Mouse (Mus musculus): ENCODE data around the gene Gm10310. TPM values are rescaled to one million over a fixed set of nuclear protein-coding genes. Genes with fewer than 3 reads are reported as not detected.
"Not testable (repeated sequence)": the region's sequence is repeated elsewhere in the genome, so short reads cannot be mapped to it uniquely, and the experiment has no call there.

Gm10310 gene
- polyA plus RNA-seq, 1 experiment from 2014 or later: not detected

DNA sequence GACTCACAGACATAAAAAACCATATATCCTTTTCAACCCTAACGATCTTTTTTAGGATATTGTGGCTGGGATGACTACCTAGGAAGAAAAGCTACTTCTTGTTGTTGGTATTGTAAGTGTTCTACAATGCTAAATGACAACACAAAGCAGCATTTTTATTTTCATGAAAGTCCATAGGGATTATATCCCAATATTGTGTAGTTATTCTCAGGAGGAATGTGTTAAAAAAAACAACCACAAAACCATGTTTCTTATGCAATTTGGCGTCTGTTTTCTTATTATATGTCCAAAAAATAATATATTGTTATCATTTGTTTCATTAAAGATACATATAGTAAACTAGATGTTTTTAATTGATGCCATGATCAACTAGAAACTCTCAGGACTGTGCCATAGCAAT, 17.7 kb downstream of the Gm10310 start, which contains the start of gene Olfr819:
Olfr819 (minus strand) TSS at position 101 of the 400 bp plus-strand sequence.
- H3K27ac ChIP-seq (replicated peaks in 1 of 2; ENCODE audit: control insufficient read depth in 1 of 2, insufficient read depth in 1 of 2, low read depth in 2 of 2, low read length in 2 of 2); H3K9me3 ChIP-seq (ENCODE audit: control insufficient read depth, low read length); H3K4me1 ChIP-seq (ENCODE audit: control insufficient read depth in 2 of 2, insufficient read depth in 2 of 2, low read length in 2 of 2); H3K36me3 ChIP-seq (ENCODE audit: control insufficient read depth, insufficient read depth, low read length); H3K9ac ChIP-seq (ENCODE audit: low read length); ATAC-seq (ENCODE audit: insufficient number of reproducible peaks, insufficient read depth, low FRiP score, low read depth); H3K4me2 ChIP-seq (ENCODE audit: low read length); H3K27me3 ChIP-seq (ENCODE audit: control insufficient read depth, insufficient read depth, low read length); H3K4me3 ChIP-seq (ENCODE audit: control insufficient read depth in 1 of 2, insufficient read depth in 1 of 2, low read depth in 1 of 2, low read length in 2 of 2): not testable (repeated sequence)
- 68% methylated on average over 2 of the region's 2 CpGs for WGBS

DNA sequence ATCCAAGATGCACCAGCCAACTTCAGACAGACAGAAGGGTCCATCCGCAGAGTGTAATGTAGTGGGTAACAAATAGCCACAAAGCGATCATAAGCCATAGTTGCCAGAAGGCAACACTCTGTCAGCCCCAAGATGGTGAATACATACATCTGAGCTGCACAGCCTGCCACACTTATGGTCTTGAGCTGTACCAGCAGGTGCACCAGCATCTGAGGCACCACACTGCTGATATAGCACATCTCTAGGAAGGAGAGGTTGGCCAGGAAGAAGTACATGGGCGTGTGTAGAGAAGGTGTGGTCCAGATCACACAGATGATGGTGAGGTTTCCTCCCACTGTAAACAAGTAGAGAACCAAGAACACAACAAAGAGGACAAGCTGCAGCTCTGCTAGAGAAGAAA, 18.6 kb downstream of the Gm10310 start:
- 100% methylated on average over 2 of the region's 3 CpGs for WGBS
- not testable (repeated sequence) for H3K27ac ChIP-seq (replicated peaks in 1 of 2; ENCODE audit: control insufficient read depth in 1 of 2, insufficient read depth in 1 of 2, low read depth in 2 of 2, low read length in 2 of 2); H3K4me2 ChIP-seq (ENCODE audit: low read length); H3K9me3 ChIP-seq (ENCODE audit: control insufficient read depth, low read length); H3K27me3 ChIP-seq (ENCODE audit: control insufficient read depth, insufficient read depth, low read length); H3K4me1 ChIP-seq (ENCODE audit: control insufficient read depth in 2 of 2, insufficient read depth in 2 of 2, low read length in 2 of 2); ATAC-seq (ENCODE audit: insufficient number of reproducible peaks, insufficient read depth, low FRiP score, low read depth); H3K9ac ChIP-seq (ENCODE audit: low read length); H3K36me3 ChIP-seq (ENCODE audit: control insufficient read depth, insufficient read depth, low read length); H3K4me3 ChIP-seq (ENCODE audit: control insufficient read depth in 1 of 2, insufficient read depth in 1 of 2, low read depth in 1 of 2, low read length in 2 of 2)

- no peak within 1 kb of the TSS for H3K27ac ChIP-seq (replicated peaks in 1 of 2; ENCODE audit: control insufficient read depth in 1 of 2, insufficient read depth in 1 of 2, low read depth in 2 of 2, low read length in 2 of 2)
- 89% methylated on average over 2 of the region's 2 CpGs for WGBS
- no peaks in the 10 kb centered on the region for H3K4me1 ChIP-seq (ENCODE audit: control insufficient read depth in 2 of 2, insufficient read depth in 2 of 2, low read length in 2 of 2)
- H3K9me3 ChIP-seq (ENCODE audit: control insufficient read depth, low read length): no peaks in the 10 kb centered on the region
- H3K4me2 ChIP-seq (ENCODE audit: low read length): no peak within 1 kb of the TSS
- ATAC-seq (ENCODE audit: insufficient number of reproducible peaks, insufficient read depth, low FRiP score, low read depth): no peak
- H3K4me3 ChIP-seq (ENCODE audit: control insufficient read depth in 1 of 2, insufficient read depth in 1 of 2, low read depth in 1 of 2, low read length in 2 of 2): no peak within 1 kb of the TSS
- no peak within 1 kb of the TSS for H3K9ac ChIP-seq (ENCODE audit: low read length)
- H3K36me3 ChIP-seq (ENCODE audit: control insufficient read depth, insufficient read depth, low read length): no peaks in the 10 kb centered on the region
- H3K27me3 ChIP-seq (ENCODE audit: control insufficient read depth, insufficient read depth, low read length): no peaks in the 10 kb centered on the region
Observed at GRCm38 (mm10) chr10:129949000-129949399, 35.9 kb downstream of the Gm10310 start, which contains the start of gene Olfr818. Olfr818 (minus strand) TSS chr10:129949100.

Other genes starting within 250 kb of the Gm10310 start
- gene Olfr806, start 243.1 kb downstream of the Gm10310 start, polyA plus RNA-seq (2014; fragmentation: Nextera tagmentation; extraction: Ambion mirVana): not detected in 2 replicates
- not detected in 2 replicates for gene Olfr807, start 227.3 kb downstream of the Gm10310 start, polyA plus RNA-seq (2014; fragmentation: Nextera tagmentation; extraction: Ambion mirVana)
- not detected in 2 replicates for gene Olfr808, start 219.6 kb downstream of the Gm10310 start, polyA plus RNA-seq (2014; fragmentation: Nextera tagmentation; extraction: Ambion mirVana)
- gene Olfr809, start 210.4 kb downstream of the Gm10310 start, polyA plus RNA-seq (2014; fragmentation: Nextera tagmentation; extraction: Ambion mirVana): not detected in 2 replicates
- gene Olfr810, start 190.1 kb downstream of the Gm10310 start, polyA plus RNA-seq (2014; fragmentation: Nextera tagmentation; extraction: Ambion mirVana): not detected in 2 replicates
- gene Olfr811, start 180.7 kb downstream of the Gm10310 start, polyA plus RNA-seq (2014; fragmentation: Nextera tagmentation; extraction: Ambion mirVana): not detected in 2 replicates
- not detected in 2 replicates for gene Olfr812, start 139.0 kb downstream of the Gm10310 start, polyA plus RNA-seq (2014; fragmentation: Nextera tagmentation; extraction: Ambion mirVana)
- not detected in 2 replicates for gene Olfr813, start 129.7 kb downstream of the Gm10310 start, polyA plus RNA-seq (2014; fragmentation: Nextera tagmentation; extraction: Ambion mirVana)
- gene Olfr814, start 105.2 kb downstream of the Gm10310 start, polyA plus RNA-seq (2014; fragmentation: Nextera tagmentation; extraction: Ambion mirVana): not detected in 2 replicates
- not detected in 2 replicates for gene Olfr815, start 79.2 kb downstream of the Gm10310 start, polyA plus RNA-seq (2014; fragmentation: Nextera tagmentation; extraction: Ambion mirVana)
- gene Olfr816, start 69.5 kb downstream of the Gm10310 start, polyA plus RNA-seq (2014; fragmentation: Nextera tagmentation; extraction: Ambion mirVana): not detected in 2 replicates
- not detected in 2 replicates for gene Olfr818, start 36.0 kb downstream of the Gm10310 start, polyA plus RNA-seq (2014; fragmentation: Nextera tagmentation; extraction: Ambion mirVana)
- not detected in 2 replicates for gene Olfr819, start 17.8 kb downstream of the Gm10310 start, polyA plus RNA-seq (2014; fragmentation: Nextera tagmentation; extraction: Ambion mirVana)
- gene Olfr247, start 8.9 kb downstream of the Gm10310 start, polyA plus RNA-seq (2014; fragmentation: Nextera tagmentation; extraction: Ambion mirVana): not detected in 2 replicates
- not detected in 2 replicates for gene Olfr820, start 27.6 kb upstream of the Gm10310 start, polyA plus RNA-seq (2014; fragmentation: Nextera tagmentation; extraction: Ambion mirVana)
- gene Olfr821, start 45.3 kb upstream of the Gm10310 start, polyA plus RNA-seq (2014; fragmentation: Nextera tagmentation; extraction: Ambion mirVana): not detected in 2 replicates
- gene Olfr822, start 86.1 kb upstream of the Gm10310 start, polyA plus RNA-seq (2014; fragmentation: Nextera tagmentation; extraction: Ambion mirVana): not detected in 2 replicates
- gene Olfr823, start 130.3 kb upstream of the Gm10310 start, polyA plus RNA-seq (2014; fragmentation: Nextera tagmentation; extraction: Ambion mirVana): not detected in 2 replicates
- not detected in 2 replicates for gene Olfr824, start 144.9 kb upstream of the Gm10310 start, polyA plus RNA-seq (2014; fragmentation: Nextera tagmentation; extraction: Ambion mirVana)
- not detected in 2 replicates for gene Olfr825, start 181.7 kb upstream of the Gm10310 start, polyA plus RNA-seq (2014; fragmentation: Nextera tagmentation; extraction: Ambion mirVana)
- not detected in 2 replicates for gene Olfr826, start 199.1 kb upstream of the Gm10310 start, polyA plus RNA-seq (2014; fragmentation: Nextera tagmentation; extraction: Ambion mirVana)
- gene Olfr827, start 229.3 kb upstream of the Gm10310 start, polyA plus RNA-seq (2014; fragmentation: Nextera tagmentation; extraction: Ambion mirVana): not detected in 2 replicates

All from heart, embryonic 14.5 days (tissue).